Mouse (Mus musculus): Measurements from ENCODE around the gene Plch1. TPM values are rescaled to one million over a fixed set of nuclear protein-coding genes. Genes with fewer than 3 reads are reported as not detected.

Plch1 gene
- 10.1 TPM in 2 replicates for polyA plus RNA-seq (2014; fragmentation: Nextera tagmentation; extraction: Ambion mirVana)

DNA sequence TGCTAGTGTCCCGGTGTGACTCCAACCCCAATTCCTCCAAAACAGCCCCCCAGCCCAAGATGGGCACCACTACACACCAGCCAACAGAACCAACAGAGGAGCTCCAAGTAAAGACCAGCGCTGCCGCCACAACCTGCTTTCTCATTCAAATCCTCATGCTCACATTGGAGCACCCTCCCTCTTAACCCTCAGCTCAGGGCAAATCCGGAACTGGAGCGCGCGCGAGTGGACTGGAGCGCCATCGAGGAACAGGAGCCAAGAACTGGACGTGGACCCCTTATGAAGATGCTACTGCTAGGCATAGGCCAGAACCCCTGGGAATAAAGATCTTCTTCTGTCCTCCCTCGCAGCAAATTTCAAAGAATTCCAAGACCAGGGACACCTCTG is at the start of gene Plch1:
Gene Plch1, minus strand, starts transcription at position 164 of the 387 bp plus-strand sequence.
- H3K4me2 ChIP-seq (ENCODE audit: low read length): peak within 1 kb of the TSS; percentile 87
- WGBS: under 1% methylated on average over 12 of the region's 12 CpGs
- no peaks in the 10 kb centered on the region for H3K36me3 ChIP-seq (ENCODE audit: control insufficient read depth, insufficient read depth, low read length)
- H3K4me3 ChIP-seq (ENCODE audit: low read depth, low read length): peak within 1 kb of the TSS; percentile 69
- H3K9ac ChIP-seq (ENCODE audit: low read length): peak within 1 kb of the TSS; percentile 79
- peak within 1 kb of the TSS; percentile 89 for H3K27ac ChIP-seq (ENCODE audit: low read depth, low read length)
- H3K27me3 ChIP-seq (replicated peaks; ENCODE audit: control insufficient read depth, insufficient read depth, low read length): no peaks in the 10 kb centered on the region
- ATAC-seq (peak; percentile 82), DNase-seq (ENCODE audit: low spot score) (peak; percentile 89)
- H3K9me3 ChIP-seq (replicated peaks; ENCODE audit: control insufficient read depth, low read length): no peaks in the 10 kb centered on the region
- H3K4me1 ChIP-seq (ENCODE audit: control insufficient read depth, insufficient read depth, low read length): peaks cover 13% of the 10 kb centered on the region; the same call in 1 of the 2 replicates

DNA sequence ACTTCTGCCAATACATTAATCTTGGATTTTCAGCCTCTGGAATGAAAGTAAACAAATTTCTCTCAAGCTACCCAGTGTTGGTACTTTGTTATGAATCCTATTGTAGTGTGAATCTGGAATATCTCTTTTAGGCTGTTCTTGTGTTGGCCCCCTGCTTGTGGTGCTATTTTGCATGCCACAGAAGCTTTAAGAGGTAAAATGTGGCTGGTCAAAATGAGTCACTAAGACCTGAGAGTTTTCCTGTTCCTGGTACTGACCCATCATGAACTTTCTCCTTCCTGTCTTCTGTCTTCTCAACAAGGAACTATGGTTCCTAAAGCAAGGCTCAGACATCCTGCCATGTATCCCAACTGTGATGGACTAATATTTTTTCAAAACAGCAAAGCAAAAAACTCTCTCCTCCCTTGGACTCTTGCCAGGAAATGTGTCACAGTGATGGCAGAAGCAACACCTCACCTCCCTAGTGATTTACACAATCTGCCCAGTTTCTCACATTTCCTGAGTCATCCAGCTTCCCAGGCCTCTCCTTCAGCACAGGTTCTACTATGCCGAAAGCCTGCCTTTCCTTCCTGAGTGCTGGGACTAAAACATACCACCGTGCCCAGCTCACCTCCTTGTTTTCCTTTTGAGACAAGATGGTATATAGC is 42.1 kb upstream of the Plch1 start:
- Histone ChIP-seq H3K36me3 (ENCODE audit: control insufficient read depth, insufficient read depth, low read length) (peaks cover 10% of the 10 kb centered on the region; the same call in 1 of the 2 replicates), H3K27ac (ENCODE audit: low read depth, low read length) (no peak overlapping the region), H3K9me3 (replicated peaks; ENCODE audit: control insufficient read depth, low read length) (no peaks in the 10 kb centered on the region), H3K4me3 (ENCODE audit: low read depth, low read length) (no peak overlapping the region), H3K9ac (ENCODE audit: low read length) (no peak overlapping the region), H3K27me3 (replicated peaks; ENCODE audit: control insufficient read depth, insufficient read depth, low read length) (no peaks in the 10 kb centered on the region), H3K4me2 (ENCODE audit: low read length) (no peak overlapping the region), H3K4me1 (ENCODE audit: control insufficient read depth, insufficient read depth, low read length) (no peaks in the 10 kb centered on the region)
- DNase-seq (ENCODE audit: low spot score) (peak; percentile 64), ATAC-seq (peak; percentile 68; the same call in 1 of the 2 replicates)
- WGBS: 80% methylated on average over 2 of the region's 2 CpGs

DNA sequence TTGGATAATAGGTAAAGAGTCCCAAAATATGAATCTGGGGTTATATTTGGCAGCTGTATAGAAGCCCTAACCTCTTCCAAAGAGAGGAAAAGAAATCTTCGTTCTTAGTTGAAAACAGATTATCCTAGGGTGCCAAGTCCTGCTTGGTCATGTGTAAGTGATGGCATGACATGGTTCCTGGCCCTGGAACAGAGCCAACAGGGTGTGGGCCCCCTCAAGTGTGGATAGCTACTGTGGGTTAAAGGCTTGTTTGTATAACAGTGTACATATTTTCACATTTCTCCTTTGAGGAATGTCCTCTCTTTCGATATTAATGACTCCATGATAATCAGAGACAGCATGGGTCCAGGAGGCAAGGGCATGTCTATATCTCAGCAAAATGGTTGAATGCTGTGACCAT is 39.7 kb upstream of the Plch1 start:
- no peak overlapping the region for H3K27ac ChIP-seq (ENCODE audit: low read depth, low read length)
- H3K27me3 ChIP-seq (replicated peaks; ENCODE audit: control insufficient read depth, insufficient read depth, low read length): no peaks in the 10 kb centered on the region
- no peak overlapping the region for H3K4me2 ChIP-seq (ENCODE audit: low read length)
- WGBS: 80% methylated on average over 2 of the region's 2 CpGs
- H3K4me3 ChIP-seq (ENCODE audit: low read depth, low read length): no peak overlapping the region
- DNase-seq (ENCODE audit: low spot score) (no peak), ATAC-seq (no peak)
- H3K36me3 ChIP-seq (ENCODE audit: control insufficient read depth, insufficient read depth, low read length): peaks cover 10% of the 10 kb centered on the region; the same call in 1 of the 2 replicates
- no peak overlapping the region for H3K9ac ChIP-seq (ENCODE audit: low read length)
- no peaks in the 10 kb centered on the region for H3K9me3 ChIP-seq (replicated peaks; ENCODE audit: control insufficient read depth, low read length)
- no peaks in the 10 kb centered on the region for H3K4me1 ChIP-seq (ENCODE audit: control insufficient read depth, insufficient read depth, low read length)

DNA sequence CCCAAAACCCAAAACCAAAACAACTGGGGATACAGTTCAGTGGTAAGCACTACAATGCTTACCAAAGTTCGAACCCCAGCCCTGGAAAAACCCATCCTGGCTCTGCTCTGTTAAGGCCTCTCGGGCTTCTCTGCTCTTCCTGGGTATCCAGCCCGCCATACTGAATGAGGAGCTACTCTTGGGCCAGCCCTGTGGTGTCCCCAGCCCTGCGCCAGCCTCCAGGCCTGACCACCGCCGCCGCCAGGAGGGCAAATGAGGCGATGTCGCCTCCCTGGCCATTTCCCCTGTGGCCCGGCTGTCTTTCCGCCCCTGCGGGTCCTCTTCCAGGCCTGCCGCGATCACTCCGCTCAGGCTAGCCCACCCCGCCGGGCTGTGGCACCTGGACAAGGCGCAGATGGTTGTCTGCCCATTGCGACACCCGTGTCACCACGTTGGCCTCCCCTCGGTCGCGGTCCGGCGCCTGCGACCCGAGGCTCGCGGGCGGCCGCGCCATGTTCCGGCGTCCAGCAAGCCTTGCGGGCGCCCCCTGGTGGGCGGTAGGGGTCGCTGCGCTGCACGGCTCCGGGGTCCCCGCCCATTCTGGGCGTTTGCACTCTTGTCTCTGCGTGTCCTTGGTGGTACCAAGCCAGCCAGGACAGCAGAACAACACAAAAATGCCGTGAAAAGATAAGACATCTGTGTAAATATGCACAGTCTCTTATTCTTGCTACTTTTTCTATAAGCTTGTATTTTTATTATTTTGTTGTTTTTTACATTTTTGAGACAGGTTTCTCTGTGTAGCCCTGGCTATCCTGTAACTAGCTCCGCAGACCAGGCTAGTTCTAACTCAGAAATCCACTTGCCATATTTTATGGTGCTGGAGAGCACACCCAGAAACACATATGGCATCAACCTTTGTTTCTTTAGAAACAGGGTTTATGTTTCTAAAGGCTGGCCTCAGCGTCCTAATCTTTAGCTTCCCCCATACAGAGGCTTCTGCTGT is 29.9 kb upstream of the Plch1 start, which contains the start of gene E130311K13Rik:
Gene E130311K13Rik, minus strand, starts transcription at position 595 of the 982 bp plus-strand sequence.
- H3K36me3 ChIP-seq (ENCODE audit: control insufficient read depth, insufficient read depth, low read length): no peaks in the 10 kb centered on the region
- H3K9me3 ChIP-seq (replicated peaks; ENCODE audit: control insufficient read depth, low read length): no peaks in the 10 kb centered on the region
- DNase-seq (ENCODE audit: low spot score) (peak; percentile 90), ATAC-seq (peak; percentile 98)
- H3K4me3 ChIP-seq (ENCODE audit: low read depth, low read length): peak within 1 kb of the TSS; percentile 66
- peak within 1 kb of the TSS; percentile 39; the same call in 1 of the 2 replicates for H3K27ac ChIP-seq (ENCODE audit: low read depth, low read length)
- H3K27me3 ChIP-seq (replicated peaks; ENCODE audit: control insufficient read depth, insufficient read depth, low read length): no peaks in the 10 kb centered on the region
- 5% methylated on average over 48 of the region's 48 CpGs for WGBS
- H3K9ac ChIP-seq (ENCODE audit: low read length): peak within 1 kb of the TSS; percentile 88
- H3K4me2 ChIP-seq (ENCODE audit: low read length): peak within 1 kb of the TSS; percentile 62
- no peaks in the 10 kb centered on the region for H3K4me1 ChIP-seq (ENCODE audit: control insufficient read depth, insufficient read depth, low read length)

DNA sequence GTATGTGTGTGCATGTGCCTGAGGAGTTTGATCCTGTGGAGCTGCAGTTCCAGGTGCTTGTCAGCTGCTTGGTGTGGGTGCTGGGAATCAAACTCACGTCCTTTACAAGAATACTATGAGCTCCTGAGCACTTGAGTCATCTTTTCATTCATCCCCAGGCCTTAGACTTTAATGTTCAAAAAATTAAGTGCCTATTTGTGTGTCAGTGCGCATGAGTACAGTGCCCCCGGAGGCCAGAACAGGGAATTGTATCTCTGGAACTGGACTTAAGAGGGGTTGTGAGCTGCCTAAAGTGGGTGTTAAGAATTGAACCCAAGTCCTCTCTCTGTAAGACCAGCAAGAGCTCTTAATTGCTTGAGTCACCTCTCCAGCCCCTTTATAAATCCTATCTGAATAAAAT is 20.4 kb upstream of the Plch1 start:
- H3K4me2 ChIP-seq (ENCODE audit: low read length): no peak overlapping the region
- no peaks in the 10 kb centered on the region for H3K4me1 ChIP-seq (ENCODE audit: control insufficient read depth, insufficient read depth, low read length)
- H3K27me3 ChIP-seq (replicated peaks; ENCODE audit: control insufficient read depth, insufficient read depth, low read length): no peaks in the 10 kb centered on the region
- H3K4me3 ChIP-seq (ENCODE audit: low read depth, low read length): no peak overlapping the region
- no peaks in the 10 kb centered on the region for H3K36me3 ChIP-seq (ENCODE audit: control insufficient read depth, insufficient read depth, low read length)
- no peaks in the 10 kb centered on the region for H3K9me3 ChIP-seq (replicated peaks; ENCODE audit: control insufficient read depth, low read length)
- no peak overlapping the region for H3K9ac ChIP-seq (ENCODE audit: low read length)
- no peak for DNase-seq (ENCODE audit: low spot score)
- no peak for ATAC-seq
- no peak overlapping the region for H3K27ac ChIP-seq (ENCODE audit: low read depth, low read length)
- 51% methylated on average over 3 of the region's 3 CpGs for WGBS

DNA sequence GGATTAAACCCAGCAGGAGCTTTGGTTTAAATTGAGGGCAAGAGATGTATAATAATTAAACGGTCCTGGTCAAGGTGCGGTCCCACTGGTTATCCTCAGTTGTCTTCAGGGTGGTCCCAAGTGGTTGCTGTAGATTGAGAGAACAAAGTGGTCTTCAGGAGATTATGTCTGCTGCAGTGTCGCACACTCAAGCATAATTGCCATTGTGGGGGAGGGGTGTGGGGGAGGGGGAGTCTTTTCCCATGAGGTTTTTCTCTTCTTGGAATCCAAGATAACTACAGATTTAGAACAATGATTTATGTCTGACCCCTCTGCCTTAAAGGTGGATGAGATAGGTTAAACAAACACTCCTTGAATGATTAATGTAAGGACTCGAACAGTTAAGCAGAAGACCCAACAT is 11.0 kb upstream of the Plch1 start:
- Histone ChIP-seq H3K4me3 (ENCODE audit: low read depth, low read length) (no peak overlapping the region), H3K27me3 (replicated peaks; ENCODE audit: control insufficient read depth, insufficient read depth, low read length) (no peaks in the 10 kb centered on the region), H3K4me1 (ENCODE audit: control insufficient read depth, insufficient read depth, low read length) (no peaks in the 10 kb centered on the region), H3K9ac (ENCODE audit: low read length) (no peak overlapping the region), H3K36me3 (ENCODE audit: control insufficient read depth, insufficient read depth, low read length) (no peaks in the 10 kb centered on the region), H3K27ac (ENCODE audit: low read depth, low read length) (no peak overlapping the region), H3K9me3 (replicated peaks; ENCODE audit: control insufficient read depth, low read length) (no peaks in the 10 kb centered on the region), H3K4me2 (ENCODE audit: low read length) (no peak overlapping the region)
- 85% methylated on average over 4 of the region's 4 CpGs for WGBS
- no peak for DNase-seq (ENCODE audit: low spot score)
- ATAC-seq: no peak

DNA sequence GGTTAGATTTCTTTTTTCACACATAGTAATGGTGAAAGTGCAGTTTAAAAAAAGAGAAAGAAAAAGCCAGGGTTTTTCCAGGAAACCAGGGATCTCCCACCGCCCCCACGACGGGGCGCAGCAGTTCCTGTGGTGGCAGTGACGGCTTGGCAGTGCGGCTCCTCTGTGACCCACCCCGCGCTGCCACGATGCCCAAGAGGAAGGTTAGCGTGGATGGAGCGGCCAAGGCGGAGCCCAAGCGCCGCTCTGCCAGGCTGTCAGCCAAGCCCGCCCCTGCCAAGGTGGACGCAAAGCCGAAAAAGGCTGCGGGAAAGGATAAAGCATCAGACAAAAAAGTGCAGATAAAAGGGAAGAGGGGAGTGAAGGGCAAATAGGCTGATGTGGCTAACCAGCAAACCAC is 6.0 kb upstream of the Plch1 start:
- Histone ChIP-seq H3K9ac (ENCODE audit: low read length) (peak overlapping the region; percentile 59), H3K9me3 (replicated peaks; ENCODE audit: control insufficient read depth, low read length) (no peaks in the 10 kb centered on the region), H3K27ac (ENCODE audit: low read depth, low read length) (no peak overlapping the region), H3K4me2 (ENCODE audit: low read length) (peak overlapping the region; percentile 65), H3K4me3 (ENCODE audit: low read depth, low read length) (peak overlapping the region; percentile 28), H3K36me3 (ENCODE audit: control insufficient read depth, insufficient read depth, low read length) (no peaks in the 10 kb centered on the region), H3K4me1 (ENCODE audit: control insufficient read depth, insufficient read depth, low read length) (no peaks in the 10 kb centered on the region; the same call in 1 of the 2 replicates), H3K27me3 (replicated peaks; ENCODE audit: control insufficient read depth, insufficient read depth, low read length) (no peaks in the 10 kb centered on the region)
- DNase-seq (ENCODE audit: low spot score) (peak; percentile 36), ATAC-seq (peak; percentile 47; the same call in 1 of the 2 replicates)
- under 1% methylated on average over 18 of the region's 18 CpGs for WGBS

DNA sequence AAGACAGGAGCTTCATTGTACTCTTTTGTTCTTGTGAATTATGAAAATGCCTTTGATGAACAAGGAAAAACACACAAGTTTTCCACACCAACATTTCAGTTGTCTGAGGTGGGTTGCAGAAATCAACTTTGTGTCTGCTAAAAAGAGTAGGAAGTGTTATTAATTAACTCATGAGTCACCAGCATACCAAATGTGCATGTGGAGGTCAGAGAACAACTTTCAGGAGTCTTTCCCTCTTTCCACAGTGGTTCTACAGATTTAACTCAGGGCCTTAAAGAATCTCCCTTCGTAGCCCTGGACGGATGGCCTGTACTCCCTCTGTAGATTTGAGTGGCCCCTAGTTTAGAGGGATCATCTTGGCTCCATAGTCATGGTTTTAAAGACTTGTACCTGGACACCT is 4.9 kb upstream of the Plch1 start:
- Histone ChIP-seq H3K4me1 (ENCODE audit: control insufficient read depth, insufficient read depth, low read length) (peaks cover 4% of the 10 kb centered on the region; the same call in 1 of the 2 replicates), H3K27me3 (replicated peaks; ENCODE audit: control insufficient read depth, insufficient read depth, low read length) (no peaks in the 10 kb centered on the region), H3K4me3 (ENCODE audit: low read depth, low read length) (no peak overlapping the region), H3K4me2 (ENCODE audit: low read length) (no peak overlapping the region), H3K27ac (ENCODE audit: low read depth, low read length) (no peak overlapping the region), H3K9me3 (replicated peaks; ENCODE audit: control insufficient read depth, low read length) (no peaks in the 10 kb centered on the region), H3K36me3 (ENCODE audit: control insufficient read depth, insufficient read depth, low read length) (no peaks in the 10 kb centered on the region), H3K9ac (ENCODE audit: low read length) (no peak overlapping the region)
- ATAC-seq (no peak), DNase-seq (ENCODE audit: low spot score) (no peak)
- WGBS: 65% methylated on average over 2 of the region's 2 CpGs
